Mouse (Mus musculus): Measurements from ENCODE around the gene Fam83d.

GRCm38 (mm10) chr2:158721481-158721880, 46.4 kb upstream of the Fam83d start:
- TF ChIP-seq CTCF (IDR thresholded peaks at IDR 0.05; ENCODE audit: low read depth, low read length): no peak
- TF ChIP-seq POLR2AphosphoS5 (IDR thresholded peaks at IDR 0.05; ENCODE audit: insufficient replicate concordance, low read depth, low read length): no peak
- no peak for TF ChIP-seq GATA1 (IDR thresholded peaks at IDR 0.05; ENCODE audit: borderline replicate concordance, low read length)
- no peak for TF ChIP-seq TAL1 (conservative IDR thresholded peaks at IDR 0.05; ENCODE audit: low read depth, low read length)
- TF ChIP-seq GATA2 (IDR thresholded peaks at IDR 0.05; ENCODE audit: borderline replicate concordance, low read depth, low read length): no peak

Data from G1E (cell line).